Mouse (Mus musculus) embryo, embryonic 10 days (tissue): ENCODE measurements around the gene Coro2a.
A peak's percentile ranks its signal among the peaks of the same experiment; 100 is the strongest.
"Not testable (repeated sequence)": the region's sequence is repeated elsewhere in the genome, so short reads cannot be mapped to it uniquely, and the experiment has no call there.

ENCODE experiments used
- DNase-seq: peaks from one replicate; pipeline ENCODE4 v3.0.0-alpha.2; 2015; ENCODE audit warnings: low spot score

The Coro2a gene

GRCm38 (mm10) chr4:46601844-46602423, at the start of gene Coro2a:
Coro2a (minus strand) TSS chr4:46602202.
- DNase-seq: peak; percentile 89

GRCm38 (mm10) chr4:46650086-46650753, 48.2 kb upstream of the Coro2a start, which contains the start of gene Tbc1d2:
Tbc1d2 (minus strand) TSS chr4:46650209.
- peak; percentile 95 for DNase-seq

GRCm38 (mm10) chr4:46649161-46649560, 47.2 kb upstream of the Coro2a start:
- no peak for DNase-seq

GRCm38 (mm10) chr4:46643676-46644112, 41.7 kb upstream of the Coro2a start:
- no peak for DNase-seq

- no peak for DNase-seq
Measured at GRCm38 (mm10) chr4:46642924-46643675, 41.1 kb upstream of the Coro2a start.

GRCm38 (mm10) chr4:46641283-46641682, 39.3 kb upstream of the Coro2a start:
- DNase-seq: no peak

- no peak for DNase-seq
Measured at GRCm38 (mm10) chr4:46639866-46640265, 37.9 kb upstream of the Coro2a start.

- not testable (repeated sequence) for DNase-seq
Measured at GRCm38 (mm10) chr4:46637250-46637649, 35.2 kb upstream of the Coro2a start.

- no peak for DNase-seq
Measured at GRCm38 (mm10) chr4:46635702-46636430, 33.9 kb upstream of the Coro2a start.

GRCm38 (mm10) chr4:46634881-46635280, 32.9 kb upstream of the Coro2a start:
- DNase-seq: no peak

- DNase-seq: not testable (repeated sequence)
Measured at GRCm38 (mm10) chr4:46633565-46633964, 31.6 kb upstream of the Coro2a start.

- no peak for DNase-seq
Measured at GRCm38 (mm10) chr4:46632465-46632864, 30.5 kb upstream of the Coro2a start.

- DNase-seq: peak; percentile 21
Measured at GRCm38 (mm10) chr4:46630390-46630789, 28.4 kb upstream of the Coro2a start.

GRCm38 (mm10) chr4:46628873-46629272, 26.9 kb upstream of the Coro2a start:
- DNase-seq: no peak

GRCm38 (mm10) chr4:46628081-46628480, 26.1 kb upstream of the Coro2a start:
- no peak for DNase-seq

- DNase-seq: no peak
Measured at GRCm38 (mm10) chr4:46625101-46625500, 23.1 kb upstream of the Coro2a start.

GRCm38 (mm10) chr4:46623007-46623406, 21.0 kb upstream of the Coro2a start:
- DNase-seq: no peak

GRCm38 (mm10) chr4:46620946-46621345, 18.9 kb upstream of the Coro2a start:
- DNase-seq: no peak

GRCm38 (mm10) chr4:46620330-46620729, 18.3 kb upstream of the Coro2a start:
- peak; percentile 65 for DNase-seq

- no peak for DNase-seq
Measured at GRCm38 (mm10) chr4:46618196-46618817, 16.3 kb upstream of the Coro2a start.

GRCm38 (mm10) chr4:46617408-46617807, 15.4 kb upstream of the Coro2a start:
- no peak for DNase-seq

- DNase-seq: no peak
Measured at GRCm38 (mm10) chr4:46614641-46615040, 12.6 kb upstream of the Coro2a start.
